Mouse (Mus musculus): ENCODE data around the gene Tap1. TPM values are rescaled to one million over a fixed set of nuclear protein-coding genes. Genes with fewer than 3 reads are reported as not detected.

The Tap1 gene
- total and polyA plus RNA-seq, 3 experiments = 30.7 to 46.6 TPM; not detected in 1

- Histone ChIP-seq H3K27ac (ENCODE audit: control insufficient read depth, low read depth, low read length) (no peak overlapping the region), H3K4me3 (ENCODE audit: control insufficient read depth in 1 of 2, insufficient read depth in 1 of 2, low read depth in 2 of 2, low read length in 2 of 2) (peak overlapping the region in 1 of 2 experiments; percentile 42; a peak in 2 of 4 replicates), H3K9me3 (replicated peaks; ENCODE audit: insufficient read depth, low read length) (no peaks in the 10 kb centered on the region), H3K4me1 (ENCODE audit: control insufficient read depth in 1 of 2, insufficient read depth in 2 of 2, low read length in 2 of 2) (peaks cover 13 to 23% of the 10 kb centered on the region in 2 experiments), H3K27me3 (ENCODE audit: control insufficient read depth in 1 of 2, insufficient read depth in 2 of 2, low read length in 2 of 2) (no peaks in the 10 kb centered on the region), H3K9ac (ENCODE audit: control insufficient read depth, low read depth, low read length, poor library complexity, severe bottlenecking) (no peak overlapping the region), H3K79me2 (ENCODE audit: control insufficient read depth, insufficient read depth, low read length, poor library complexity) (peaks cover 10% of the 10 kb centered on the region), H3K36me3 (ENCODE audit: control insufficient read depth in 1 of 2, insufficient read depth in 2 of 2, low read length in 2 of 2) (peaks cover 0 to 7% of the 10 kb centered on the region in 2 experiments; a peak in 3 of 4 replicates)
- TF ChIP-seq ZNF384 (IDR thresholded peaks at IDR 0.05; ENCODE audit: low read depth, low read length) (no peak), POLR2A (IDR thresholded peaks at IDR 0.05; ENCODE audit: control insufficient read depth in 1 of 2, insufficient read depth in 1 of 2, low read depth in 1 of 2, low read length in 2 of 2, poor library complexity in 1 of 2) (no peak), E2F4 (IDR thresholded peaks at IDR 0.05; ENCODE audit: borderline replicate concordance, low read depth, low read length) (no peak), ZKSCAN1 (IDR thresholded peaks at IDR 0.05; ENCODE audit: low read depth, low read length) (no peak)
- no peak for DNase-seq (ENCODE audit: low read depth, low spot score)
Observed at GRCm38 (mm10) chr17:34188986-34189385, 1.6 kb downstream of the Tap1 start.

GRCm38 (mm10) chr17:34192852-34193251 lies 5.5 kb downstream of the Tap1 start:
- H3K4me1 ChIP-seq (ENCODE audit: control insufficient read depth in 1 of 2, insufficient read depth in 2 of 2, low read length in 2 of 2) = peaks cover 8 to 11% of the 10 kb centered on the region in 2 experiments; a peak in 3 of 4 replicates

GRCm38 (mm10) chr17:34193468-34193867 lies 6.1 kb downstream of the Tap1 start:
- TF ChIP-seq RCOR1 (IDR thresholded peaks at IDR 0.05; ENCODE audit: low read depth, low read length) (no peak), USF2 (IDR thresholded peaks at IDR 0.05; ENCODE audit: borderline replicate concordance in 1 of 2, insufficient read depth in 1 of 2, low read depth in 1 of 2, low read length in 2 of 2) (no peak), SMC3 (IDR thresholded peaks at IDR 0.05; ENCODE audit: low read depth, low read length) (no peak), GATA1 (IDR thresholded peaks at IDR 0.05; ENCODE audit: low read depth, low read length) (no peak), MEF2A (IDR thresholded peaks at IDR 0.05; ENCODE audit: extremely low read depth, insufficient replicate concordance, low read depth, low read length, poor library complexity, severe bottlenecking) (no peak), RAD21 (IDR thresholded peaks at IDR 0.05; ENCODE audit: low read depth, low read length) (no peak), POLR2AphosphoS5 (IDR thresholded peaks at IDR 0.05; ENCODE audit: borderline replicate concordance, low read depth, low read length) (no peak), CHD2 (IDR thresholded peaks at IDR 0.05; ENCODE audit: low read length) (no peak), ZMIZ1 (IDR thresholded peaks at IDR 0.05; ENCODE audit: low read depth, low read length) (no peak), MAX (IDR thresholded peaks at IDR 0.05; ENCODE audit: low read length) (no peak), POLR2A (IDR thresholded peaks at IDR 0.05; ENCODE audit: control insufficient read depth in 1 of 2, insufficient read depth in 1 of 2, low read depth in 1 of 2, low read length in 2 of 2, poor library complexity in 1 of 2) (no peak)
- Histone ChIP-seq H3K4me1 (ENCODE audit: control insufficient read depth in 1 of 2, insufficient read depth in 2 of 2, low read length in 2 of 2) (peaks cover 8 to 11% of the 10 kb centered on the region in 2 experiments; a peak in 3 of 4 replicates), H3K27me3 (ENCODE audit: control insufficient read depth in 1 of 2, insufficient read depth in 2 of 2, low read length in 2 of 2) (no peaks in the 10 kb centered on the region)

More at GRCm38 (mm10) chr17:34192852-34193251, 5.5 kb downstream of the Tap1 start:
- Histone ChIP-seq H3K27ac (ENCODE audit: control insufficient read depth, low read depth, low read length) (no peak overlapping the region), H3K9ac (ENCODE audit: control insufficient read depth, low read depth, low read length, poor library complexity, severe bottlenecking) (no peak overlapping the region), H3K9me3 (replicated peaks; ENCODE audit: insufficient read depth, low read length) (no peaks in the 10 kb centered on the region), H3K4me3 (ENCODE audit: control insufficient read depth in 1 of 2, insufficient read depth in 1 of 2, low read depth in 2 of 2, low read length in 2 of 2) (no peak overlapping the region), H3K27me3 (ENCODE audit: control insufficient read depth in 1 of 2, insufficient read depth in 2 of 2, low read length in 2 of 2) (no peaks in the 10 kb centered on the region), H3K79me2 (ENCODE audit: control insufficient read depth, insufficient read depth, low read length, poor library complexity) (peaks cover 7% of the 10 kb centered on the region), H3K36me3 (ENCODE audit: control insufficient read depth in 1 of 2, insufficient read depth in 2 of 2, low read length in 2 of 2) (peaks cover 0 to 3% of the 10 kb centered on the region in 2 experiments; a peak in 2 of 4 replicates)
- TF ChIP-seq CTCF (IDR thresholded peaks at IDR 0.05 in 2 of 3, conservative IDR thresholded peaks at IDR 0.05 in 1 of 3; ENCODE audit: control insufficient read depth in 1 of 3, insufficient read depth in 1 of 3, low read depth in 2 of 3, low read length in 3 of 3, poor library complexity in 1 of 3, severe bottlenecking in 1 of 3) (no peak), POLR2AphosphoS5 (IDR thresholded peaks at IDR 0.05; ENCODE audit: borderline replicate concordance, low read depth, low read length) (no peak), TBP (IDR thresholded peaks at IDR 0.05; ENCODE audit: low read depth, low read length) (no peak), HCFC1 (IDR thresholded peaks at IDR 0.05; ENCODE audit: low read depth, low read length) (no peak), ETS1 (IDR thresholded peaks at IDR 0.05; ENCODE audit: low read depth, low read length) (no peak), NELFE (IDR thresholded peaks at IDR 0.05; ENCODE audit: low read depth, low read length) (no peak), USF1 (IDR thresholded peaks at IDR 0.05; ENCODE audit: low read depth, low read length) (no peak), JUND (IDR thresholded peaks at IDR 0.05; ENCODE audit: low read depth, low read length) (no peak), TAL1 (IDR thresholded peaks at IDR 0.05; ENCODE audit: low read length) (no peak), ZC3H11A (IDR thresholded peaks at IDR 0.05; ENCODE audit: low read depth, low read length) (no peak)
- no peak for DNase-seq (ENCODE audit: low read depth, low spot score)

More at GRCm38 (mm10) chr17:34193468-34193867, 6.1 kb downstream of the Tap1 start:
- H3K27ac ChIP-seq (ENCODE audit: control insufficient read depth, low read depth, low read length) = no peak overlapping the region
- H3K79me2 ChIP-seq (ENCODE audit: control insufficient read depth, insufficient read depth, low read length, poor library complexity) = peaks cover 8% of the 10 kb centered on the region
- DNase-seq (ENCODE audit: low read depth, low spot score) = no peak
- H3K9me3 ChIP-seq (replicated peaks; ENCODE audit: insufficient read depth, low read length) = no peaks in the 10 kb centered on the region
- H3K4me3 ChIP-seq (ENCODE audit: control insufficient read depth in 1 of 2, insufficient read depth in 1 of 2, low read depth in 2 of 2, low read length in 2 of 2) = no peak overlapping the region
- H3K36me3 ChIP-seq (ENCODE audit: control insufficient read depth in 1 of 2, insufficient read depth in 2 of 2, low read length in 2 of 2) = peaks cover 0 to 3% of the 10 kb centered on the region in 2 experiments; a peak in 2 of 4 replicates
- H3K9ac ChIP-seq (ENCODE audit: control insufficient read depth, low read depth, low read length, poor library complexity, severe bottlenecking) = no peak overlapping the region
